ENCODE assay signal across 42 mouse cellular contexts in genomic region chr1:171940626-171941025, GRCm38 (mm10). TPM values are rescaled to one million over a fixed set of nuclear protein-coding genes. Genes with fewer than 3 reads are reported as not detected.
"Had no signal": no experiment of that assay in that cellular context is flagged by ENCODE, and none has a peak within 500 bp of the region (broad histone marks: within the 10 kb centered on the region; RNA-seq: fewer than 3 reads in every experiment).

No protein-coding gene starts in this region.

- ATAC-seq: hindbrain, embryonic 16.5 days; hindbrain, postnatal 0 days; inflammation-experienced regulatory T-cells, adult 6 months; intestine, embryonic 15.5 days; intestine, embryonic 16.5 days; intestine, postnatal 0 days had no signal

- H3K4me2 ChIP-seq: heart, embryonic 11.5 days; heart, embryonic 12.5 days; heart, embryonic 13.5 days; heart, embryonic 15.5 days; hindbrain, embryonic 12.5 days; hindbrain, embryonic 13.5 days; hindbrain, embryonic 14.5 days; hindbrain, embryonic 15.5 days; intestine, embryonic 15.5 days; kidney, embryonic 15.5 days had no signal

- DNase-seq: heart, postnatal 10 days; heart, postnatal 14 days; heart, postnatal 36 days; heart, postnatal 4 days; kidney, adult 11 months; kidney, adult 18-20 months; kidney, adult 2 months; kidney, adult 8-10 months; kidney, adult 9 months; kidney, postnatal 10 days; kidney, postnatal 14 days; kidney, postnatal 25 days; kidney, postnatal 36 days; kidney, postnatal 4 days; layer of hippocampus, adult 9-11 months; layer of hippocampus, postnatal 36 days had no signal

- H3K36me3 ChIP-seq: heart, embryonic 10.5 days; heart, embryonic 12.5 days; heart, embryonic 13.5 days; heart, embryonic 15.5 days; hindbrain, embryonic 10.5 days; hindbrain, embryonic 12.5 days; hindbrain, embryonic 13.5 days; hindbrain, embryonic 15.5 days; intestine, embryonic 15.5 days; kidney, embryonic 15.5 days had no signal

- H3K9ac ChIP-seq: heart, embryonic 12.5 days; heart, embryonic 13.5 days; heart, embryonic 15.5 days; hindbrain, embryonic 12.5 days; hindbrain, embryonic 13.5 days; hindbrain, embryonic 14.5 days; hindbrain, embryonic 15.5 days; intestine, embryonic 15.5 days; kidney, embryonic 15.5 days had no signal

- H3K27me3 ChIP-seq: heart, embryonic 12.5 days; heart, embryonic 13.5 days; heart, embryonic 15.5 days; hindbrain, embryonic 12.5 days; hindbrain, embryonic 13.5 days; hindbrain, embryonic 15.5 days; intestine, embryonic 15.5 days; kidney, embryonic 15.5 days had no signal

- H3K4me3 ChIP-seq: heart, embryonic 10.5 days; heart, embryonic 12.5 days; heart, embryonic 13.5 days; heart, embryonic 15.5 days; hindbrain, embryonic 10.5 days; hindbrain, embryonic 12.5 days; hindbrain, embryonic 13.5 days; hindbrain, embryonic 15.5 days; intestine, embryonic 15.5 days; kidney, embryonic 15.5 days; layer of hippocampus, adult 2 months had no signal

- H3K27ac ChIP-seq: heart, embryonic 10.5 days; heart, embryonic 13.5 days; heart, embryonic 15.5 days; hindbrain, embryonic 12.5 days; hindbrain, embryonic 13.5 days; hindbrain, embryonic 14.5 days; hindbrain, embryonic 15.5 days; hindbrain, postnatal 0 days; intestine, embryonic 15.5 days; kidney, embryonic 15.5 days; kidney, postnatal 0 days; layer of hippocampus, adult 2 months had no signal

- H3K4me1 ChIP-seq: heart, embryonic 10.5 days; heart, embryonic 12.5 days; heart, embryonic 13.5 days; heart, embryonic 15.5 days; hindbrain, embryonic 12.5 days; hindbrain, embryonic 13.5 days; hindbrain, embryonic 15.5 days; intestine, embryonic 15.5 days; kidney, embryonic 15.5 days had no signal

- H3K9me3 ChIP-seq: heart, embryonic 10.5 days; heart, embryonic 13.5 days; heart, embryonic 15.5 days; hindbrain, embryonic 10.5 days; hindbrain, embryonic 12.5 days; hindbrain, embryonic 13.5 days; hindbrain, embryonic 15.5 days; intestine, embryonic 15.5 days; kidney, embryonic 15.5 days had no signal

RNA-seq across cellular contexts. Expression of gene Slamf6, which starts 23.3 kb away (rescaled TPM):
- polyA plus RNA-seq: heart, embryonic 11.5 days; heart, embryonic 12.5 days; hindbrain, embryonic 10.5 days; hindbrain, embryonic 13.5 days; hindbrain, embryonic 16.5 days; intestine, embryonic 14.5 days had no signal

RNA-seq across cellular contexts. Expression of gene Gm10521, which starts 45.2 kb away (rescaled TPM):
- polyA plus RNA-seq: heart, embryonic 10.5 days; heart, embryonic 11.5 days; heart, embryonic 12.5 days; heart, embryonic 13.5 days; heart, embryonic 14.5 days; heart, embryonic 15.5 days; heart, embryonic 16.5 days; heart, postnatal 0 days; hindbrain, embryonic 10.5 days; hindbrain, embryonic 11.5 days; hindbrain, embryonic 13.5 days; hindbrain, embryonic 14.5 days; hindbrain, embryonic 15.5 days; hindbrain, embryonic 16.5 days; hindbrain, postnatal 0 days; intestine, embryonic 14.5 days; intestine, embryonic 15.5 days; intestine, embryonic 16.5 days; intestine, postnatal 0 days; kidney, embryonic 14.5 days; kidney, embryonic 15.5 days; kidney, embryonic 16.5 days; kidney, postnatal 0 days had no signal
